Mouse (Mus musculus) kidney, postnatal 0 days (tissue): ENCODE measurements around the gene Gm9844. TPM values are rescaled to one million over a fixed set of nuclear protein-coding genes. Genes with fewer than 3 reads are reported as not detected.
A peak's percentile ranks its signal among the peaks of the same experiment; 100 is the strongest.

Experiments used
- ATAC-seq: fragments of 200-750 bp; cut with Nextera tagmentation; replicated peaks from 2 replicates; pipeline ENCODE4 v1.8.0; 2017; ENCODE audit warnings: low read depth, moderate number of reproducible peaks, moderate TSS enrichment, moderate library complexity; ENCODE audit not compliant: low FRiP score
- DNase-seq: peaks from one replicate; pipeline ENCODE4 v3.0.0-alpha.2; 2016; ENCODE audit warnings: low spot score
- H3K27ac ChIP-seq: fragments of 300-500 bp; sonication (generic); 2 replicates; pipeline ENCODE4 v1.5.1; 2014; ENCODE audit warnings: mild to moderate bottlenecking
- H3K27me3 ChIP-seq: fragments of 300-500 bp; sonication (generic); 2 replicates; pipeline ENCODE4 v1.6.1; 2014; ENCODE audit warnings: low read length, mixed read lengths; ENCODE audit not compliant: insufficient read depth
- H3K36me3 ChIP-seq: fragments of 300-500 bp; sonication (generic); 2 replicates; pipeline ENCODE4 v1.6.1; 2014; ENCODE audit warnings: low read length, mixed read lengths; ENCODE audit not compliant: insufficient read depth
- H3K4me1 ChIP-seq: fragments of 300-500 bp; sonication (generic); replicated peaks from 2 replicates; pipeline ENCODE4 v1.6.1; 2014; ENCODE audit warnings: antibody characterized with exemption, low read length, mixed read lengths; ENCODE audit not compliant: insufficient read depth
- H3K4me2 ChIP-seq: fragments of 300-500 bp; sonication (generic); 2 replicates; pipeline ENCODE4 v1.6.1; 2014; ENCODE audit warnings: mild to moderate bottlenecking, low read length, moderate library complexity, mixed read lengths
- H3K4me3 ChIP-seq: fragments of 300-500 bp; sonication (generic); replicated peaks from 2 replicates; pipeline ENCODE4 v1.5.1; 2014; ENCODE audit warnings: low read depth, low read length
- H3K9ac ChIP-seq: fragments of 300-500 bp; sonication (generic); 2 replicates; pipeline ENCODE4 v1.6.1; 2014; ENCODE audit warnings: low read depth, low read length
- H3K9me3 ChIP-seq: fragments of 300-500 bp; sonication (generic); replicated peaks from 2 replicates; pipeline ENCODE4 v1.6.1; 2016; ENCODE audit warnings: low read length, inconsistent platforms, mixed read lengths
- CTCF ChIP-seq: IDR thresholded peaks from 2 replicates; pipeline ENCODE4 v1.5.1; 2016; ENCODE audit warnings: antibody characterized with exemption, low read depth, mild to moderate bottlenecking, moderate library complexity
- whole genome bisulfite sequencing: fragments of 180-500 bp; shearing (Covaris S2); extraction: QIAGEN DNeasy Blood & Tissue Kit; methylation state at CpG from one replicate; pipeline ENCODE4 v1.1.7; 2014; 5-methylcytosine and 5-hydroxymethylcytosine counted together
- polyA plus RNA-seq: library from polyadenylated mRNA; unstranded; fragments of >200 nt; fragmentation: Nextera tagmentation; extraction: Ambion mirVana; gene quantifications from 2 replicates; pipeline ENCODE4 v1.2.1, GENCODE M21; 2015

The Gm9844 gene
- polyA plus RNA-seq, 1 experiment from 2014 or later = 18.6 TPM

- no peaks in the 10 kb centered on the region for H3K4me1 ChIP-seq
- DNase-seq = no peak
- no peaks in the 10 kb centered on the region for H3K36me3 ChIP-seq
- no peak for TF ChIP-seq CTCF
- no peak overlapping the region for H3K9ac ChIP-seq
- no peak for ATAC-seq
- H3K9me3 ChIP-seq = no peaks in the 10 kb centered on the region
- no peak overlapping the region for H3K4me2 ChIP-seq
- no peak overlapping the region for H3K4me3 ChIP-seq
- WGBS = 70% methylated on average over 8 of the region's 8 CpGs
- H3K27ac ChIP-seq = no peak overlapping the region
- no peaks in the 10 kb centered on the region for H3K27me3 ChIP-seq
Observed at GRCm38 (mm10) chr7:24896269-24896668, 34.3 kb downstream of the Gm9844 start.

GRCm38 (mm10) chr7:24897224-24897623 lies 35.2 kb downstream of the Gm9844 start, which contains the start of gene Cd79a:
TSS of gene Cd79a (plus strand) at chr7:24897381.
- H3K9ac ChIP-seq = no peak within 1 kb of the TSS

GRCm38 (mm10) chr7:24897959-24898358 lies 35.9 kb downstream of the Gm9844 start:
- 79% methylated on average over 5 of the region's 5 CpGs for WGBS
- H3K9me3 ChIP-seq = no peaks in the 10 kb centered on the region
- H3K4me3 ChIP-seq = no peak overlapping the region
- no peak overlapping the region for H3K4me2 ChIP-seq
- H3K27me3 ChIP-seq = no peaks in the 10 kb centered on the region
- no peak overlapping the region for H3K9ac ChIP-seq
- H3K36me3 ChIP-seq = no peaks in the 10 kb centered on the region
- H3K4me1 ChIP-seq = no peaks in the 10 kb centered on the region
- DNase-seq = no peak
- TF ChIP-seq CTCF = no peak
- ATAC-seq = no peak
- no peak overlapping the region for H3K27ac ChIP-seq

More at GRCm38 (mm10) chr7:24897224-24897623, 35.2 kb downstream of the Gm9844 start, which contains the start of gene Cd79a:
- Histone ChIP-seq H3K4me1 (no peaks in the 10 kb centered on the region), H3K27ac (no peak within 1 kb of the TSS), H3K27me3 (no peaks in the 10 kb centered on the region), H3K4me3 (no peak within 1 kb of the TSS), H3K4me2 (no peak within 1 kb of the TSS), H3K9me3 (no peaks in the 10 kb centered on the region), H3K36me3 (no peaks in the 10 kb centered on the region)
- TF ChIP-seq CTCF = no peak
- ATAC-seq (no peak), DNase-seq (no peak)
- 67% methylated on average over 12 of the region's 12 CpGs for WGBS

- Histone ChIP-seq H3K27ac (no peak overlapping the region), H3K36me3 (no peaks in the 10 kb centered on the region), H3K27me3 (no peaks in the 10 kb centered on the region), H3K9me3 (no peaks in the 10 kb centered on the region), H3K4me1 (0 out of 2 replicates have a peak, but pooled peaks cover 3% of the 10 kb centered on the region), H3K9ac (no peak overlapping the region), H3K4me3 (no peak overlapping the region), H3K4me2 (no peak overlapping the region)
- TF ChIP-seq CTCF = no peak
- 70% methylated on average over 6 of the region's 6 CpGs for WGBS
- no peak for DNase-seq
- no peak for ATAC-seq
Observed at GRCm38 (mm10) chr7:24901114-24901513, 39.1 kb downstream of the Gm9844 start.

- no peak overlapping the region for H3K9ac ChIP-seq
- H3K4me1 ChIP-seq = peaks cover 9% of the 10 kb centered on the region; the same call in 1 of the 2 replicates
- no peaks in the 10 kb centered on the region for H3K36me3 ChIP-seq
- peak overlapping the region; percentile 92; the same call in 1 of the 2 replicates for H3K27ac ChIP-seq
- no peak overlapping the region for H3K4me3 ChIP-seq
- H3K4me2 ChIP-seq = no peak overlapping the region
- DNase-seq = no peak
- no peak for ATAC-seq
- H3K27me3 ChIP-seq = no peaks in the 10 kb centered on the region
- H3K9me3 ChIP-seq = no peaks in the 10 kb centered on the region
- no peak for TF ChIP-seq CTCF
- WGBS = 43% methylated on average over 1 of the region's 1 CpGs
Observed at GRCm38 (mm10) chr7:24901842-24902241, 39.8 kb downstream of the Gm9844 start.

- no peak for TF ChIP-seq CTCF
- peak; percentile 29 for DNase-seq
- H3K36me3 ChIP-seq = no peaks in the 10 kb centered on the region
- peak overlapping the region; percentile 74 for H3K4me2 ChIP-seq
- no peaks in the 10 kb centered on the region for H3K27me3 ChIP-seq
- H3K9ac ChIP-seq = peak overlapping the region; percentile 77
- H3K27ac ChIP-seq = peak overlapping the region; percentile 92
- no peaks in the 10 kb centered on the region for H3K9me3 ChIP-seq
- ATAC-seq = no peak
- peak overlapping the region; percentile 77 for H3K4me3 ChIP-seq
- WGBS = 41% methylated on average over 2 of the region's 2 CpGs
- H3K4me1 ChIP-seq = peaks cover 11% of the 10 kb centered on the region; the same call in 1 of the 2 replicates
Observed at GRCm38 (mm10) chr7:24902264-24902629, 40.2 kb downstream of the Gm9844 start.
